Mouse (Mus musculus) liver, embryonic 14.5 days (tissue): ENCODE data around the gene Rbm6. TPM values are rescaled to one million over a fixed set of nuclear protein-coding genes. Genes with fewer than 3 reads are reported as not detected.
A peak's percentile ranks its signal among the peaks of the same experiment; 100 is the strongest.

ENCODE experiments used
- ATAC-seq: fragments of 200-750 bp; cut with Nextera tagmentation; 2 replicates; pipeline ENCODE4 v1.8.0; 2017; ENCODE audit warnings: moderate number of reproducible peaks, mild to moderate bottlenecking, moderate library complexity; ENCODE audit not compliant: insufficient read depth
- DNase-seq, 3 experiments: peaks; one replicate each; pipeline ENCODE4 v3.0.0-alpha.2; 2012 to 2013; ENCODE audit warnings: low read depth in 3 of 3, low spot score in 3 of 3
- H3K27ac ChIP-seq: fragments of 300-500 bp; sonication (generic); 2 replicates; pipeline ENCODE4 v1.5.1; 2014; ENCODE audit warnings: moderate library complexity, mild to moderate bottlenecking, control low read depth, inconsistent platforms
- H3K27me3 ChIP-seq: fragments of 300-500 bp; sonication (generic); 2 replicates; pipeline ENCODE4 v1.6.1; 2014; ENCODE audit warnings: mild to moderate bottlenecking, low read length, moderate library complexity; ENCODE audit not compliant: control insufficient read depth, insufficient read depth
- H3K36me3 ChIP-seq: fragments of 300-500 bp; sonication (generic); replicated peaks from 2 replicates; pipeline ENCODE4 v1.6.1; 2014; ENCODE audit warnings: low read depth; ENCODE audit not compliant: control insufficient read depth, insufficient read depth
- H3K4me1 ChIP-seq, 2 experiments: fragments of 200-500 bp in 1 of 2; fragments of 300-500 bp in 1 of 2; sonication (generic) in 1 of 2; replicated peaks; 2 replicates each; pipeline ENCODE4 v1.6.1; 2012 to 2014; ENCODE audit warnings: antibody characterized with exemption in 1 of 2, inconsistent platforms in 1 of 2, low read length in 1 of 2; ENCODE audit not compliant: control insufficient read depth in 2 of 2, insufficient read depth in 2 of 2
- H3K4me2 ChIP-seq: fragments of 300-500 bp; sonication (generic); 2 replicates; pipeline ENCODE4 v1.6.1; 2014; ENCODE audit warnings: low read depth, mild to moderate bottlenecking, control low read depth, moderate library complexity
- H3K4me3 ChIP-seq, 2 experiments: fragments of 200-500 bp in 1 of 2; fragments of 300-500 bp in 1 of 2; sonication (generic) in 1 of 2; 2 replicates each; pipeline ENCODE4 v1.5.1; 2012 to 2014; ENCODE audit warnings: low read depth in 2 of 2, low read length in 2 of 2, mild to moderate bottlenecking in 2 of 2, control low read depth in 1 of 2, inconsistent platforms in 1 of 2, moderate library complexity in 1 of 2; ENCODE audit not compliant: insufficient read depth in 1 of 2
- H3K9ac ChIP-seq: fragments of 300-500 bp; sonication (generic); replicated peaks from 2 replicates; pipeline ENCODE4 v1.6.1; 2014; ENCODE audit warnings: mild to moderate bottlenecking, control low read depth, moderate library complexity
- H3K9me3 ChIP-seq: fragments of 300-500 bp; sonication (generic); 2 replicates; pipeline ENCODE4 v1.6.1; 2016; ENCODE audit warnings: low read length, mixed read lengths; ENCODE audit not compliant: control insufficient read depth
- CTCF ChIP-seq: IDR thresholded peaks from 2 replicates; pipeline ENCODE4 v1.5.1; 2016; ENCODE audit warnings: antibody characterized with exemption, low read depth, control low read depth
- EP300 ChIP-seq: IDR thresholded peaks from 2 replicates; pipeline ENCODE4 v1.6.1; 2016; ENCODE audit warnings: antibody characterized with exemption, low read depth
- WGBS: fragments of 180-500 bp; shearing (Covaris S2); extraction: QIAGEN DNeasy Blood & Tissue Kit; methylation state at CpG from one replicate; pipeline ENCODE4 v1.1.7; 2014; ENCODE audit not compliant: insufficient replicate concordance; 5-methylcytosine and 5-hydroxymethylcytosine counted together
- polyA plus RNA-seq, 2 experiments: library from polyadenylated mRNA; depleted of rRNA in 1 of 2; stranded (reverse) in 1 of 2; unstranded in 1 of 2; fragments of >200 nt; fragmentation: Nextera tagmentation in 1 of 2; extraction: Ambion mirVana in 1 of 2; gene quantifications; 2 replicates each; pipeline versions ENCODE4 v1.2.1 to v1.2.3; 2012 to 2014

Rbm6 gene
- polyA plus RNA-seq, 2 experiments, result 18.9 to 20.9 TPM

GRCm38 (mm10) chr9:107771782-107772181 lies 101.3 kb downstream of the Rbm6 start:
- H3K27ac ChIP-seq, result peak overlapping the region; percentile 90; the same call in 1 of the 2 replicates
- no peak for TF ChIP-seq EP300
- TF ChIP-seq CTCF, result no peak
- 36% methylated on average over 2 of the region's 2 CpGs for WGBS

DNA sequence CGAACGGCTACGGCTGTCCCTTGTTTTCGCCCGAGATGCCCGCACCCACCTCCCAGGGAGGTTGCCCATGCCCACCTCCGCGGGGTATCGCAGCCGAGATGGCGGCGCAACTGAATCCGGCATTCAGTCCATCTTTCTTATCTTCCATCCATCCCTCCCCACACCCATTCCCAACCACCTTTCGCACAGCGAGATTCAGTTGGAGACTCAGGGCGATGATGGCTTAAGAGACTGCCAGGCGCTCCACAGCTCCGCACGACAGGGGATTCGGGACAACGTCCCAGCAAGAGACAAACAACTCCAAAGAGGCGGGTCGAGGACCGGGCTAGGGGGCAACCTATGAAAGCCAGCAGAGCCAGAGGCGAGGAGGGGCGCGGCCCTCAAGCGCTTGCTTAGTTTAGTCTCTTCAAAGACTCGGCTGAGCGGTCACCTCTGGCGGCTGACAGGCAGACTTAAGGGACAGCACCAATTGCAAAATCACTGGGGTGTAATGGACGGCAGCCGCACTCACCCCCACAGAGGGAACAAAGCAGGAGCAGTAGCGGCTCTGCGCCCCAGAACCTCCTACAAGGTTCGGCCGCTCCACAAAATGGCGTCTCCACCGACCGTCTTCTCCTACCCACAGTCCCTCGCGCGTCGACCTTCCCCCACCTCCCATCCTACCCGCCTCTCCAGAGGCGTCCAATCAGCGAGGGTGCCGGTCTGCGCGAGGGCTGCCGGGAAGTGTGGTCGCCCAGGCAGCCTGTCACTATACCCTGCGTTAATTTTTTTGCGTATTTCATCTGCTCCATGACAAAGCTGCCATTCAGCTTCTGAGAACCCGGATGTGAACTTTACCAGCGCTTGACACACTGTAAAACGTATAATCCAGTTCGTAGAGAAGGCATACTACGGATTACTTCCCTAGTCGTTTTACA lies 102.4 kb downstream of the Rbm6 start, which contains the start of gene Rbm5:
Gene Rbm5, minus strand, starts transcription at position 623 of the 917 bp plus-strand sequence.
- TF ChIP-seq CTCF (no peak), EP300 (no peak)
- DNase-seq, result peak; percentile 86 to 90 (median 87)
- H3K4me3 ChIP-seq, result peak within 1 kb of the TSS; percentile 92 to 94
- H3K9me3 ChIP-seq, result no peaks in the 10 kb centered on the region
- peak within 1 kb of the TSS; percentile 91 for H3K4me2 ChIP-seq
- under 1% methylated on average over 60 of the region's 60 CpGs for WGBS
- H3K9ac ChIP-seq, result peak within 1 kb of the TSS; percentile 98
- ATAC-seq, result peak; percentile 100
- peaks cover 57% of the 10 kb centered on the region for H3K36me3 ChIP-seq
- peaks cover 10 to 11% of the 10 kb centered on the region in 2 experiments for H3K4me1 ChIP-seq
- H3K27ac ChIP-seq, result peak within 1 kb of the TSS; percentile 90
- no peaks in the 10 kb centered on the region for H3K27me3 ChIP-seq

More at GRCm38 (mm10) chr9:107771782-107772181, 101.3 kb downstream of the Rbm6 start:
- H3K4me1 ChIP-seq, result peaks cover 10 to 11% of the 10 kb centered on the region in 2 experiments
- H3K27me3 ChIP-seq, result no peaks in the 10 kb centered on the region
- no peak for DNase-seq
- peak overlapping the region; percentile 91 for H3K4me2 ChIP-seq
- H3K9me3 ChIP-seq, result no peaks in the 10 kb centered on the region
- peaks cover 54% of the 10 kb centered on the region for H3K36me3 ChIP-seq
- no peak for ATAC-seq
- no peak overlapping the region for H3K9ac ChIP-seq
- no peak overlapping the region; a peak in 1 of 4 replicates for H3K4me3 ChIP-seq

DNA sequence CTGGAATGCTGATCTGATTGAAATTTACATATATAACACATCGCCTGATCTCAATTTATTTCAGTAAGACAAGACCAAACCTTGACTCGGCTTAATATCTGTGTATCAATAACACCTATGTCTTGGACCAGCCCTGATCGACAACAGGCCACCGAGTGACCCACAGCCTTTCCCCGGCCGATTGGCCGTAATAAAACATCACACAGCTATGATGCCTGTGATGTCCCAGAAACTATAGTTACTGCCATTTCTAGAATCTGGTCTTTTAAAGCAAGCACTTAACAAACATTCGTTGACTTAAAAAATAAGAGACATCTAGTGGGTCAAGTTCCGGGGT lies 103.0 kb downstream of the Rbm6 start:
- Histone ChIP-seq H3K36me3 (peaks cover 60% of the 10 kb centered on the region), H3K9ac (peak overlapping the region; percentile 98), H3K27me3 (no peaks in the 10 kb centered on the region), H3K9me3 (no peaks in the 10 kb centered on the region), H3K27ac (peak overlapping the region; percentile 85), H3K4me3 (peak overlapping the region; percentile 92 to 94), H3K4me2 (peak overlapping the region; percentile 79), H3K4me1 (peaks cover 10 to 11% of the 10 kb centered on the region in 2 experiments)
- ATAC-seq, result no peak
- TF ChIP-seq CTCF (no peak), EP300 (no peak)
- DNase-seq, result peak in 1 of 3 experiments; percentile 16
- under 1% methylated on average over 9 of the region's 9 CpGs for WGBS

- H3K9me3 ChIP-seq, result no peaks in the 10 kb centered on the region
- H3K4me2 ChIP-seq, result peak overlapping the region; percentile 79
- H3K27me3 ChIP-seq, result no peaks in the 10 kb centered on the region
- ATAC-seq (no peak), DNase-seq (peak in 1 of 3 experiments; percentile 17)
- 20% methylated on average over 4 of the region's 4 CpGs for WGBS
- H3K9ac ChIP-seq, result peak overlapping the region; percentile 98
- peaks cover 61% of the 10 kb centered on the region for H3K36me3 ChIP-seq
- H3K4me3 ChIP-seq, result peak overlapping the region; percentile 92 to 94
- peaks cover 10 to 11% of the 10 kb centered on the region in 2 experiments for H3K4me1 ChIP-seq
- peak overlapping the region; percentile 14 for H3K27ac ChIP-seq
- TF ChIP-seq EP300 (no peak), CTCF (no peak)
Measured at GRCm38 (mm10) chr9:107769445-107770000, 103.5 kb downstream of the Rbm6 start.

GRCm38 (mm10) chr9:107768851-107769250 lies 104.2 kb downstream of the Rbm6 start:
- peaks cover 63% of the 10 kb centered on the region for H3K36me3 ChIP-seq
- H3K4me1 ChIP-seq, result peaks cover 10 to 11% of the 10 kb centered on the region in 2 experiments
- H3K27ac ChIP-seq, result no peak overlapping the region
- no peaks in the 10 kb centered on the region for H3K27me3 ChIP-seq
- TF ChIP-seq CTCF, result no peak
- TF ChIP-seq EP300, result no peak
- peak overlapping the region; percentile 79 for H3K4me2 ChIP-seq
- H3K4me3 ChIP-seq, result peak overlapping the region; percentile 22 to 94; a peak in 2 of 4 replicates
- no peak overlapping the region for H3K9ac ChIP-seq
- 72% methylated on average over 5 of the region's 5 CpGs for WGBS
- no peak for DNase-seq
- H3K9me3 ChIP-seq, result no peaks in the 10 kb centered on the region
- ATAC-seq, result no peak
